In the genomic region with DNA sequence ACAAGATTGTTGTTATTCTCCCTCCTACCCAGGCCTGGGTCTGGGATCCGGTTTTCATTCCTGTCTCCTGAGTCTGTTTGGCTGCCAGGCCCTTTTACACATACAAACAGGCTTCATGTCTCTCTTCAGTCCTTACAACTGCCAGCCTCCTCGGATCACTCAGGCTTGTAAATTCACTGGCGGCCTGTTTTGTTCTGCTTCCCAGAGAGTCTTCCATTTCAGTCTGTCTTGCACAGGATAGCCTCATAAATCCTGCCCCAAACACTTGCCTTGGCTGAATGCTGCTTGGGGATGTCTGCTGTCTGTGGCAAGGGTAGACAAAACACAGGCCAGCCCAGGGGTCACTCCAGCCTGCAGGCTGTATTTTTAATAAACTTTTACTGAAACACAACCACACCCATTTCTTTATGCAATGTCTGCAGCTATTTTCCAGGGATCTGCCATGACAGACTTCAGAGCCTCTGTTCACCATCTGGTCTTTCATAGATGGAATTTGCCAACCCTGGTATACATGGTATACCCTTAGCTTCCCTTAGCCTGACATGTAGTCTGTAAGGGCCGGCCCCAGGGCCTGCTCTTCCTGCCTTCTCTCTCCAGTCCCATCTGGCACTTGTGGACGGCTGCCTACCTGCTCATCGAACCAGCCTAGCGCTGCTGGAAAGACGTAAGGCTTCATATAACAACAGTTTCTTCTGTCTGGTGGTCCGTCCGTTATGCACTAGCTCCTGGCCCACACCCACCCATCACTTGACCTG, we compare ENCODE assay signal across 10 mouse cellular contexts.
A peak's percentile ranks its signal among the peaks of the same experiment; 100 is the strongest.
DNase-seq lines count a peak whose midpoint lies in the region; ATAC-seq and TF ChIP-seq lines count a peak whose summit lies in the region.
"Had no signal": no experiment of that assay in that cellular context is flagged by ENCODE, and none has a peak within 500 bp of the region (broad histone marks: within the 10 kb centered on the region; RNA-seq: fewer than 3 reads in every experiment).

No protein-coding gene starts in this region.

- no peaks in the 10 kb centered on the region for H3K36me3 ChIP-seq in midbrain, postnatal 0 days (ENCODE audit: insufficient read depth, low read length)
- no peaks in the 10 kb centered on the region for H3K36me3 ChIP-seq in midbrain, embryonic 16.5 days (ENCODE audit: control insufficient read depth, insufficient read depth, low read length)
- H3K36me3 ChIP-seq in neural tube, embryonic 15.5 days, result no peaks in the 10 kb centered on the region

- DNase-seq in gastrocnemius, adult 18-20 months (ENCODE audit: low spot score), result peak; percentile 3
- no peak for DNase-seq in gastrocnemius, postnatal 10 days
- DNase-seq in midbrain, postnatal 0 days (ENCODE audit: low spot score), result peak; percentile 24
- DNase-seq in gastrocnemius, postnatal 25 days, result peak; percentile 13
- DNase-seq in layer of hippocampus, adult 9-11 months, result no peak
- no peak for DNase-seq in cerebellum, postnatal 25 days

- no peaks in the 10 kb centered on the region for H3K9me3 ChIP-seq in midbrain, postnatal 0 days (ENCODE audit: low read length)
- no peaks in the 10 kb centered on the region for H3K9me3 ChIP-seq in midbrain, embryonic 16.5 days (replicated peaks; ENCODE audit: control insufficient read depth, low read length, poor library complexity, severe bottlenecking)
- no peaks in the 10 kb centered on the region for H3K9me3 ChIP-seq in neural tube, embryonic 15.5 days (replicated peaks)

- H3K27me3 ChIP-seq in midbrain, postnatal 0 days (ENCODE audit: insufficient read depth, low read length), result no peaks in the 10 kb centered on the region
- no peaks in the 10 kb centered on the region for H3K27me3 ChIP-seq in midbrain, embryonic 16.5 days (ENCODE audit: control insufficient read depth, insufficient read depth, low read depth, low read length)
- H3K27me3 ChIP-seq in neural tube, embryonic 15.5 days (replicated peaks), result 0 out of 2 replicates have a peak, but pooled peaks cover 3% of the 10 kb centered on the region

- H3K4me2 ChIP-seq in midbrain, postnatal 0 days (ENCODE audit: low read depth, low read length, poor library complexity, severe bottlenecking), result no peak overlapping the region
- H3K4me2 ChIP-seq in midbrain, embryonic 16.5 days (ENCODE audit: low read length), result no peak overlapping the region
- no peak overlapping the region for H3K4me2 ChIP-seq in neural tube, embryonic 15.5 days
- H3K4me2 ChIP-seq: midbrain, embryonic 11.5 days had no signal

- TF ChIP-seq CTCF in midbrain, postnatal 0 days (IDR thresholded peaks at IDR 0.05), result no peak

- no peak overlapping the region for H3K27ac ChIP-seq in midbrain, postnatal 0 days (ENCODE audit: low read depth, low read length)
- no peak overlapping the region for H3K27ac ChIP-seq in midbrain, embryonic 16.5 days (ENCODE audit: low read length)
- H3K27ac ChIP-seq in neural tube, embryonic 15.5 days (replicated peaks), result peak overlapping the region; percentile 70

- WGBS in midbrain, postnatal 0 days, result 75% methylated on average over 10 of the region's 10 CpGs
- WGBS in midbrain, embryonic 16.5 days, result 78% methylated on average over 10 of the region's 10 CpGs
- 43% methylated on average over 10 of the region's 10 CpGs for WGBS in neural tube, embryonic 15.5 days

- H3K4me3 ChIP-seq in midbrain, postnatal 0 days (ENCODE audit: low read depth, low read length), result no peak overlapping the region
- H3K4me3 ChIP-seq in midbrain, embryonic 16.5 days (ENCODE audit: low read depth, low read length), result no peak overlapping the region
- no peak overlapping the region for H3K4me3 ChIP-seq in neural tube, embryonic 15.5 days (replicated peaks)

- ATAC-seq in midbrain, postnatal 0 days (ENCODE audit: low FRiP score), result no peak
- ATAC-seq in midbrain, embryonic 16.5 days, result no peak
- ATAC-seq in neural tube, embryonic 15.5 days (ENCODE audit: low FRiP score), result peak; percentile 59; the same call in 1 of the 2 replicates
- ATAC-seq: Patski had no signal

- H3K4me1 ChIP-seq in midbrain, postnatal 0 days (ENCODE audit: insufficient read depth, low read length), result no peaks in the 10 kb centered on the region
- no peaks in the 10 kb centered on the region for H3K4me1 ChIP-seq in midbrain, embryonic 16.5 days (ENCODE audit: control insufficient read depth, insufficient read depth, low read length)
- peaks cover 15% of the 10 kb centered on the region for H3K4me1 ChIP-seq in neural tube, embryonic 15.5 days

- no peak overlapping the region for H3K9ac ChIP-seq in midbrain, postnatal 0 days (replicated peaks; ENCODE audit: low read length, poor library complexity, severe bottlenecking)
- H3K9ac ChIP-seq in midbrain, embryonic 16.5 days (ENCODE audit: low read depth, low read length), result no peak overlapping the region
- no peak overlapping the region for H3K9ac ChIP-seq in neural tube, embryonic 15.5 days (replicated peaks)

Comparison
In these comparisons a context has a peak if more than half of its experiments do, and no peak if none do; other contexts are left out.
1. DNase-seq: peak in gastrocnemius, adult 18-20 months (single experiment), midbrain, postnatal 0 days (single experiment) and gastrocnemius, postnatal 25 days (single experiment); none in gastrocnemius, postnatal 10 days (single experiment), layer of hippocampus, adult 9-11 months (single experiment) and cerebellum, postnatal 25 days (0 of 2).